Mouse (Mus musculus): ENCODE measurements at regions not wholly inside any gene's neighbourhood (a gene's known extent, or its start where the extent isn't known, plus 50 kb on each side); places are given as distances from the start of the nearest gene placed in this dataset.

GRCm38 (mm10) chr14:86339007-86339406 lies 802.0 kb downstream of the Diaph3 start:
- TF ChIP-seq EP300 (IDR thresholded peaks at IDR 0.05; ENCODE audit: low read depth in 1 of 2, low read length in 2 of 2) (no peak), POLR2A (IDR thresholded peaks at IDR 0.05; ENCODE audit: control insufficient read depth in 1 of 2, insufficient read depth in 1 of 2, low read depth in 1 of 2, low read length in 2 of 2, poor library complexity in 1 of 2) (no peak), TBP (IDR thresholded peaks at IDR 0.05; ENCODE audit: low read depth, low read length) (no peak), MEF2A (IDR thresholded peaks at IDR 0.05; ENCODE audit: extremely low read depth, insufficient replicate concordance, low read depth, low read length, poor library complexity, severe bottlenecking) (no peak), CTCF (IDR thresholded peaks at IDR 0.05 in 2 of 3, conservative IDR thresholded peaks at IDR 0.05 in 1 of 3; ENCODE audit: control insufficient read depth in 1 of 3, insufficient read depth in 1 of 3, low read depth in 2 of 3, low read length in 3 of 3, poor library complexity in 1 of 3, severe bottlenecking in 1 of 3) (no peak), JUND (IDR thresholded peaks at IDR 0.05; ENCODE audit: low read depth, low read length) (no peak), MYB (IDR thresholded peaks at IDR 0.05; ENCODE audit: low read depth, low read length) (no peak), POLR2AphosphoS2 (IDR thresholded peaks at IDR 0.05; ENCODE audit: low read length) (no peak), CHD2 (IDR thresholded peaks at IDR 0.05; ENCODE audit: low read length) (no peak)

All from MEL (cell line).